Mouse (Mus musculus) liver, postnatal 0 days (tissue): ENCODE data around the gene Rgs12.

ENCODE experiments used
- CTCF ChIP-seq: sonication (generic); IDR thresholded peaks from 2 replicates; pipeline ENCODE4 v1.5.1; 2016; ENCODE audit warnings: antibody characterized with exemption, low read depth
- EP300 ChIP-seq: IDR thresholded peaks from 2 replicates; pipeline ENCODE4 v1.6.1; 2016; ENCODE audit warnings: antibody characterized with exemption, low read depth, mild to moderate bottlenecking

DNA sequence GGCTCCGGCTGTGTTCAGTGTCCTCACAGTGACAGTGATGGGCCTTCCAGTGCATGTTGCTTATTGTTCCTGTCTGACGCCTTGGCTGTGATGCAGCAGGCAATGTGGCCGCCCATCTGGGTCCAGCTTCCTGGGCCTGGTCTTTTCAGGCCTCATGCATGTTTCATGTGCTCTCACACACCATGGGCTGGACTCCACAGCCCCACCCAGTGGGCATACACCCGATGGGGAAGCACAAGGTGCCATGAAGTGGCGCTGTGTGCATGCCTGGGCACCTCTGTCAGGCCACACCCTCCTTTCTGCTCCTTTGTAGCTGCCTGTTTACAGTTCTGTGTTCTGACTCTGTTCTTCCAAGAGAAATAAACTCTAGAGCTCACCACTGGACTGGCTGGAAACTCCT lies 83.8 kb downstream of the Rgs12 start:
- peak; percentile 74 for TF ChIP-seq CTCF
- TF ChIP-seq EP300 = no peak
